Mouse (Mus musculus): ENCODE measurements around the gene Fam160b1. TPM values are rescaled to one million over a fixed set of nuclear protein-coding genes. Genes with fewer than 3 reads are reported as not detected.

Fam160b1 gene
- polyA plus RNA-seq, 1 experiment from 2014 or later = 12.1 TPM

DNA sequence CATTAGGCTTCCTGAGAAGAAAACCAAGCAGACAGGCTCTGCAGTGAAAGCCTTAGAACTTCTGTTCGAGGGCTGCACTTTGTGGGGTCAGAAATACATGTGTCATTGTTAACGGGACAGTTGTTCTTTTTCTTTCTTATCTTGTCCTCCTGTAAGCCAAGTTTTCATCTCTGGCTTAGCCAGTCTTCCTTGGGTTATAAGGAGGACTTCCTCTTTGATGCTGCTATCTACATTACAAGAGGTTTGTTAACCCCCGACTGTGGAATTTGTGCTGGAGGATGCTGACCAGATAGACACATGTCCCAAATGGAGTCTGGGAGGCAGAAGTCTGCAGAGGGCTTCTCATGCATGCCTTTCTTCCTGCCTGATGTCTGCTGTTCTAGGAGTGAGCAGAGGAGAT lies 52.7 kb downstream of the Fam160b1 start:
- Histone ChIP-seq H3K4me1 (replicated peaks) (peaks cover 14% of the 10 kb centered on the region), H3K9ac (no peak overlapping the region), H3K27me3 (no peaks in the 10 kb centered on the region), H3K27ac (replicated peaks) (no peak overlapping the region), H3K4me2 (no peak overlapping the region), H3K9me3 (no peaks in the 10 kb centered on the region), H3K4me3 (no peak overlapping the region), H3K36me3 (no peaks in the 10 kb centered on the region)
- WGBS = 86% methylated on average over 3 of the region's 3 CpGs
- no peak for ATAC-seq (ENCODE audit: low FRiP score, low read depth)

DNA sequence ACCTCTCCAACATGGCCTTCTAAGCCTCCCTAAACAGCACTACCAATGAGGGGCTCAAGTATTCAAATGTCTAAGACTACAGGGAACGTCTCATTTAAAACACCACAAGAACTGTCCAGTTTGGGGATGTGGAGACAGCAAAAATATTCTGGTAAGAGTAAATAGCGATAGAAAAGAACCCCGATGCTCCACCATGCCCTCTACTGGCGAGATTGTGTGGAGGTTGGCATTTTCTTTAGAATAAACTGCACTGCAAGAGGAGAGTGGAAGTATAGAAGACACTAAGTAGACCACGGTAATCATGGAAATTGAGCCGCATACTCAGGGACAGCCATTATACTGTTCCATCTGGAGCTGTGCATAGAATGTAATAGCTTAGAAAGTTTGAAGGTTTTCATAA lies 53.4 kb downstream of the Fam160b1 start:
- Histone ChIP-seq H3K4me2 (no peak overlapping the region), H3K9ac (no peak overlapping the region), H3K4me3 (no peak overlapping the region), H3K27me3 (no peaks in the 10 kb centered on the region), H3K4me1 (replicated peaks) (peaks cover 14% of the 10 kb centered on the region), H3K27ac (replicated peaks) (no peak overlapping the region), H3K9me3 (no peaks in the 10 kb centered on the region), H3K36me3 (no peaks in the 10 kb centered on the region)
- ATAC-seq (ENCODE audit: low FRiP score, low read depth) = no peak
- WGBS = 86% methylated on average over 6 of the region's 6 CpGs

DNA sequence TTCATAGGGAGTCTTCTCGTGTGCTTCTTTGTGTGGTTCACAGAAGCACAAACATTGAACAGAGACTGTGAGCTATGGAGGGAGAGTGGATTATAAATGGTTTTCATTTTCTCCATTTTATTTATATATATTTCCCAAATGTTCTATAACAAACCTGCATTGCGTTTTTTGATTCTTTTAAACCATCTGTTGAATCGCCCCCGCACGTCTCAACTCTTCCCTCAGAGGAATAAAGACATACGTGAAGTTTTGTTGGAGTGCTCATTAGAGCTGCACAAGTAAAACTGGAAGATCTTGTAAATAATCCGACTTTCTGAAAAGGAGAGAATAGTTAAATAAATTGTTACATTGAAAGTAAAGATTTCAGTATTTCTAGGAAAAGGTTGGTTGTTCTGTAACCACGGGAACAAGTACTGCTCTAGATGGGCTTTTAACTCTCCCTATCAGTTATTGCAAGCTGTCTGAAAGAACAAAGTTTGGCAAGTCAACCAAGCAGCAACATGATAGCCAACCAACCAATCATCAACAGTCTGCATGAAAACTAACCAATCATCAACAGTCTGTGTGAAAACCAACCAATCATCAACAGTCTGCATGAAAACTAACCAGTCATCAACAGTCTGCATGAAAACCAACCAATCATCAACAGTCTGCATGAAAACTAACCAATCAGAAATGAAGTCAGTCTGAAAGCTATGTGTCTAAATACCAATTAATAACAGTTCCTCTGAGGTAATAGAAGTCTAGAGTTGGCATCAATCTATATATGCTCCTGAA lies 54.7 kb downstream of the Fam160b1 start:
- no peaks in the 10 kb centered on the region for H3K9me3 ChIP-seq
- 89% methylated on average over 8 of the region's 8 CpGs for WGBS
- no peak overlapping the region for H3K4me3 ChIP-seq
- no peak for ATAC-seq (ENCODE audit: low FRiP score, low read depth)
- no peaks in the 10 kb centered on the region for H3K36me3 ChIP-seq
- H3K4me1 ChIP-seq (replicated peaks) = peaks cover 16% of the 10 kb centered on the region
- no peak overlapping the region for H3K27ac ChIP-seq (replicated peaks)
- H3K27me3 ChIP-seq = no peaks in the 10 kb centered on the region
- H3K4me2 ChIP-seq = no peak overlapping the region
- H3K9ac ChIP-seq = no peak overlapping the region

DNA sequence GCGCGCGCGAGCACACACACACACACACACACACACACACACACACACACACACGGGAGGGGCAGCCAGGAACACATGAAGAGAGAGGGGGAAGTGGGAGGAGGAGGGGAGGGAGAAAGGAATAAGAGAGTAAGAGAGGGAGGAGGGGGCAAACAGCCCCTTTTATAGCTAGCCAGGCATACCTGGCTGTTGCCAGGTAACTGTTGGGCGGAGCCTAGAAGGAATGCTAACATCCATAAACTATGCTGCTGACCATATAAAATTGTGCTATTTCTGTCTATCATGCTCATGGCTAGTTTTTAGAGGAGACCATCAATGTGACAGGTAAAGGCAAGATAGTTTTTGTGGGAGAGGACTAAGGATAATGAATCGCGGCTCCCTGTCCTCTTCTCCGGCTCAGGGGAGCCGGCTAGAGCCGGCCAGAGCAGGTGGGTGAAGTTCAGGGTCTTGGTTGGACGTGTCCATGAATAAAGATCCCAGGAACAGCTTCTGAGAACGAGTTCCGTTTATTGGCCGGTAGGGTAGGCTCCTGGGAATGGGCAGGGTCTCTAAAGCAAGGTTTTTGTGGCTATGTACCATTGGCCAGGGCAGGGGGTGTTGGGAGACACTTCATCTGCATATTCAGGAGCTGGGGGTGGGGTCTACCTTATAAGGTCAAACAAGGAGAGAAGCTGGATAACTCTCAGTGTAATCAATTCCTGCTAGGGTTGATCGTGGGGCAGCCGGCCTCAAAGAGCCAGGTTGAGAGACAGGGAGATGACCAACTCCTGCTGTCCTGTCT lies 57.5 kb downstream of the Fam160b1 start:
- H3K4me2 ChIP-seq = peak overlapping the region; percentile 32
- no peak for ATAC-seq (ENCODE audit: low FRiP score, low read depth)
- WGBS = 15% methylated on average over 14 of the region's 17 CpGs

DNA sequence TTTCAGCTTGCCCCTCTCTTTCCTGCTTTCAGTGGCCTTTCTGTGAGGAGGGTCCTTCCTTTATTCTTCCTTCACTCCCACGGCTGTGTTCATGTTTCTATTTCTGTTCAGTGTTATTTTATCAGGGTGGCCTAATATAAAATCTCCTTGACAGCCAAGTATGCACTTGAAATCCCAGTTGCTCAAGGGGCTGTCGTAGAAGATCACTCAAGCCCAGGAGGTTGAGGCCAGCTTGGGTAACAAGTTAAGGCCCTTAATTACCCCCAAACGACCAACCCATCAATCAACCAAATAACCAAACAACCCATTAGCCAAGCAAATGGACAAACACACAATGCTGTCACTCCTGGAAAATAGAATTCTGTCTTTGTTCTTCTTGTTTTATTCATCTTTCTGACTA lies 62.9 kb downstream of the Fam160b1 start:
- no peak for ATAC-seq (ENCODE audit: low FRiP score, low read depth)
- 33% methylated on average over 3 of the region's 3 CpGs for WGBS
- Histone ChIP-seq H3K4me3 (no peak overlapping the region), H3K9me3 (no peaks in the 10 kb centered on the region), H3K36me3 (no peaks in the 10 kb centered on the region), H3K9ac (no peak overlapping the region), H3K4me2 (no peak overlapping the region), H3K27ac (replicated peaks) (no peak overlapping the region), H3K27me3 (no peaks in the 10 kb centered on the region), H3K4me1 (replicated peaks) (0 out of 2 replicates have a peak, but pooled peaks cover 7% of the 10 kb centered on the region)

More for the DNA sequence above, 57.5 kb downstream of the Fam160b1 start:
- H3K9ac ChIP-seq = no peak overlapping the region
- no peaks in the 10 kb centered on the region for H3K9me3 ChIP-seq
- 0 out of 2 replicates have a peak, but pooled peaks cover 7% of the 10 kb centered on the region for H3K4me1 ChIP-seq (replicated peaks)
- no peak overlapping the region for H3K4me3 ChIP-seq
- no peaks in the 10 kb centered on the region for H3K36me3 ChIP-seq
- no peak overlapping the region for H3K27ac ChIP-seq (replicated peaks)
- H3K27me3 ChIP-seq = no peaks in the 10 kb centered on the region

DNA sequence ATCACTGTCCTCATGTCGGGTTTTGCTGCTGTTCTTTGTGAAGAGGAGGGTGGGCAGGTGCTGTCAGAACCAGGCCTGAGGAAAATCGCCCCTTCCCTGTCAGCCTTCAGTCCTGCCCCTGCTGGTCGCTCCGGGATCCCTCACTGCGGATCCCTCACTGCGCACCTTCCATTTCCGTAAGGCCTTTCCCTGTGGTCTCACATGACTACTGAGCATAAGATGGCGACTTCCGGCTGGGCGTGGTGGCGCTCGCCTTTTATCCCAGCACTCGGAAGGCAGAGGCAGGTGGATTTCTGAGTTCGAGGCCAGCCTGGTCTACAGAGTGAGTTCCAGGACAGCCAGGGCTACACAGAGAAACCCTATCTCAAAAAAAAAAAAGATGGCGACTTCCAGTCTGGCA lies 64.8 kb downstream of the Fam160b1 start:
- no peaks in the 10 kb centered on the region for H3K27me3 ChIP-seq
- 96% methylated on average over 15 of the region's 15 CpGs for WGBS
- no peak overlapping the region for H3K4me2 ChIP-seq
- no peak overlapping the region for H3K27ac ChIP-seq (replicated peaks)
- no peak for ATAC-seq (ENCODE audit: low FRiP score, low read depth)
- no peak overlapping the region for H3K9ac ChIP-seq
- no peaks in the 10 kb centered on the region for H3K9me3 ChIP-seq
- no peaks in the 10 kb centered on the region for H3K36me3 ChIP-seq
- 0 out of 2 replicates have a peak, but pooled peaks cover 4% of the 10 kb centered on the region for H3K4me1 ChIP-seq (replicated peaks)
- no peak overlapping the region for H3K4me3 ChIP-seq

DNA sequence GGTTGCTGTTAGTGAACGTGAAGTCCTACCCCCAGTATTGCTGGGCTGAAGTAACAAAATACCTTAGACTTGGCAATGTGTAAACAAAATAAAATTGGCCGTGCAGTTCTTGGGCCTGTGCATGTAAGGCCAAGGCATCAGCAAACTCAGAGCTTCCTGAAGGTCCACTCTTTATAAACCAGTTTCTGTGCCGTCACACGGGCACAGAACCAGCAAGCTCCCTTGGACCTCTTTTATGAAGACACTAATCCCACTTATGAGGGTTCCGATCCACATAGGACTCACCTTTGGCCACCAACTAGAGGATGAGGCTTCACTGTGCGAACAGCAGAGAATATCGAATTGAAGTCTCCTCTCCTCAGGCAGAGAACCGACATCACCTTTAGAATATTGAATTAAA lies 66.4 kb downstream of the Fam160b1 start:
- Histone ChIP-seq H3K27ac (replicated peaks) (no peak overlapping the region), H3K36me3 (no peaks in the 10 kb centered on the region), H3K4me3 (no peak overlapping the region), H3K9ac (no peak overlapping the region), H3K9me3 (no peaks in the 10 kb centered on the region), H3K4me1 (replicated peaks) (0 out of 2 replicates have a peak, but pooled peaks cover 4% of the 10 kb centered on the region), H3K4me2 (no peak overlapping the region), H3K27me3 (no peaks in the 10 kb centered on the region)
- 94% methylated on average over 8 of the region's 8 CpGs for WGBS
- ATAC-seq (ENCODE audit: low FRiP score, low read depth) = no peak

DNA sequence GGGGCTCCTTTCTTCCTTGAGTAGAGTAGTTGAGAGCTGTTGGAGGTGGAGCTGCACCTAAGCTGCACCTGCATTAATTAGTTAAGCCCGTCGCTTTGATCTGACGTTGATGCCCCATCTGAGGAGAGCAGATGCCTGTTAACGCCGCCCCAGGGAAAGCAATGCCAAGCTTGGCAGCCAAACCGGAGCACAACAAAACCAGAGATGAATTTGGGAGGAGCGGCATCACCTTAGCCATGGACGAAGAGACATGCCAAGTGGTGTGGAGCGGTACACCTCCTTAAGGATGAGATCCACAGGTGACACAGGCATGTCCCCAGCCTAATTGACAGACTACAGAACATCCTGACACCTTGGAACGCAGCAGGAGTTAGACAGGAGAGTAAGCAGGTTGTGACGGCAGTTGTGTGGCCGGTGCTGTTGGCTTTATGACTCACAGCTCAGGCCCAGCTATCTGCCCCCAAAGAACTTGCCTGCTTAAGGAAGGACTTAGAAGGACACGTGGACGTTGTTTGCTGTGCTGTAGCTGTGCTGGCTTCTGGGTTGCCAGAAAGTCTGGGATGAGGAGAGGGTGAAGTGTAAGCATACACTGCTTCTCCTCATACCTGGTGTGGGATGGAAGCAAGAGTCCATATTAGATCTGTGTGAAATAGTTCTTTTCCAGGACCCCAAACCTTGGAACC lies 67.4 kb downstream of the Fam160b1 start:
- H3K9me3 ChIP-seq = no peaks in the 10 kb centered on the region
- 0 out of 2 replicates have a peak, but pooled peaks cover 7% of the 10 kb centered on the region for H3K4me1 ChIP-seq (replicated peaks)
- no peak overlapping the region for H3K4me2 ChIP-seq
- no peak overlapping the region for H3K27ac ChIP-seq (replicated peaks)
- 75% methylated on average over 14 of the region's 14 CpGs for WGBS
- no peak for ATAC-seq (ENCODE audit: low FRiP score, low read depth)
- no peaks in the 10 kb centered on the region for H3K36me3 ChIP-seq
- no peak overlapping the region for H3K4me3 ChIP-seq
- H3K27me3 ChIP-seq = no peaks in the 10 kb centered on the region
- H3K9ac ChIP-seq = no peak overlapping the region

DNA sequence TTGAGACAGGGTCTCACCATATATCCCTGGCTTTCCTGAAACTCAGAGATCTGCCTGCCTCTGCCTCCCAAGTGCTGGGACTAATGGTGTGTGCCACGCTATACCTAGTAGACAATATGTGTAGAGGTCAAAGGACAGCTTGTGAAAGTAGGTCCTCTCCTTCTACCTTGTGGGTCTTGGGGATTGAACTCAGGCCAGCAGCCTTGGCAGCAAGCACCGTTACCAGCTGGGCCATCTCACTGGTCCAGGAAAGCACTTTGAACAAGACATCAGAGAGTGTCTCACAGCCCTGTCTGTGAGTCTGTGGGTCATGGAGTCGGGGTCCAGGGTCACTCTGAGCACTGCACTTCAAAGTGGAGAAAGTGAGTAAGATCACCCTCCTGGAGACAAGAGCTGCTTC lies 68.2 kb downstream of the Fam160b1 start:
- Histone ChIP-seq H3K4me3 (no peak overlapping the region), H3K9me3 (no peaks in the 10 kb centered on the region), H3K4me1 (replicated peaks) (0 out of 2 replicates have a peak, but pooled peaks cover 10% of the 10 kb centered on the region), H3K27ac (replicated peaks) (no peak overlapping the region), H3K4me2 (no peak overlapping the region), H3K36me3 (no peaks in the 10 kb centered on the region), H3K9ac (no peak overlapping the region), H3K27me3 (no peaks in the 10 kb centered on the region)
- 93% methylated on average over 3 of the region's 3 CpGs for WGBS
- no peak for ATAC-seq (ENCODE audit: low FRiP score, low read depth)

DNA sequence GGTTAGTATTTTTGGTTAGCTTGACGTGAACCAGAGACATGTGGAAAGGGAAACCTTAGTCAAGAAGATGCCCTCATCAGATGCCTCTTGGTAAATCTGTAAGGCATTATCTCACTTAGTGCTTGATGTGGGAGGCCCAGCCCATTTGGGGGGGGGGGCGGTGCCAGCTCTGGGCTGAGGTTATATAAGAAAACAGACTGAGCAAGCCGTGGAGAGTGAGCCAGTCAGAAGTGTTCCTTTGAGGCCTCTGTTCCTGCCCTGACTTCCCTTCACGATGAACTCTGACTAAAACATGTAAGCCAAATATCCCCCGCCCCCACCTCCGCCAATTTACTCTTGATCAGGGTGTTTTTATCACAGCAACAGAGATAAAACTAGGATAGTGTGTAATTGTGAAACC lies 69.4 kb downstream of the Fam160b1 start:
- no peaks in the 10 kb centered on the region for H3K9me3 ChIP-seq
- no peak overlapping the region for H3K27ac ChIP-seq (replicated peaks)
- WGBS = 88% methylated on average over 6 of the region's 6 CpGs
- H3K27me3 ChIP-seq = no peaks in the 10 kb centered on the region
- H3K4me1 ChIP-seq (replicated peaks) = 0 out of 2 replicates have a peak, but pooled peaks cover 12% of the 10 kb centered on the region
- H3K9ac ChIP-seq = no peak overlapping the region
- H3K4me3 ChIP-seq = no peak overlapping the region
- no peak overlapping the region for H3K4me2 ChIP-seq
- ATAC-seq (ENCODE audit: low FRiP score, low read depth) = no peak
- no peaks in the 10 kb centered on the region for H3K36me3 ChIP-seq

DNA sequence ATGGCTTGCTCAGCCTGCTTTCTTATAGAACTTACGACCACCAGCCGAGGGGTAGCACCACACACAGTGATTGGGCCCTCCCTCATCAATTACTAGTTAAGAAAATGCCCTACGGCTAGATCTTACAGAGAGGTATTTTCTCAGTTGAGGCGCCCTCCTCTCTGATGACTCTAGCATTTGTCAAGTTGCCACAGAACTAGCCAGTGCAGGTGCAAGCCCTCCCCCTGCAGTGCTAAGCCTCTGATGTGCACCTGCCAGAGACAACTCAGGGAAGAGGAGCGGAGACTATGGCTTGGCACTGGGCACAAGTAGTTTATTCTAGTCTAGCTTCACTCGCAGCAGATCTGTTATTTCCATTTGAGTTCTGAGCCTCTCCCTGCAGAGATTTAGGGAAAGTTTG lies 71.0 kb downstream of the Fam160b1 start:
- Histone ChIP-seq H3K9me3 (no peaks in the 10 kb centered on the region), H3K4me1 (replicated peaks) (0 out of 2 replicates have a peak, but pooled peaks cover 12% of the 10 kb centered on the region), H3K4me2 (no peak overlapping the region), H3K27ac (replicated peaks) (no peak overlapping the region), H3K27me3 (no peaks in the 10 kb centered on the region), H3K4me3 (no peak overlapping the region), H3K9ac (no peak overlapping the region), H3K36me3 (no peaks in the 10 kb centered on the region)
- 49% methylated on average over 6 of the region's 6 CpGs for WGBS
- no peak for ATAC-seq (ENCODE audit: low FRiP score, low read depth)

DNA sequence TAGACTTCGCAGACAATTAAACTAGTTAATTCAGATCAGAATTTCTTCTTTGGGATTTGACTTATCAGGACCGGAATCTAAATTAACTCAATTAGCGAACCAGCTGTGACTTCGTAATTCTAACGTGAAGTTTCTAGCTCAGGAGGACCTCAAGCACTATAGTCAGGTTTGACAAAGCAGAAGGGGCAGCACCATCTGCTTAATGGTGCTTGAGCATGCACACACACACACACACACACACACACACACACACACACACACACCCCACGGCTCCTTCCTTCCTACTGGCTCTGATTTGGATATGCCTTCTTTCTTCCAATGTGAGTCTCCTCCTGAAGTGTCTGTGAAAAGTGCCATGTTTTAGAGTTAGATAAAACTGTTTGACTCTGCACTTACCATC lies 73.5 kb downstream of the Fam160b1 start:
- Histone ChIP-seq H3K27ac (replicated peaks) (no peak overlapping the region), H3K4me1 (replicated peaks) (0 out of 2 replicates have a peak, but pooled peaks cover 12% of the 10 kb centered on the region), H3K4me3 (no peak overlapping the region), H3K36me3 (no peaks in the 10 kb centered on the region), H3K27me3 (no peaks in the 10 kb centered on the region), H3K4me2 (no peak overlapping the region), H3K9ac (no peak overlapping the region), H3K9me3 (no peaks in the 10 kb centered on the region)
- no peak for ATAC-seq (ENCODE audit: low FRiP score, low read depth)
- WGBS = 50% methylated on average over 6 of the region's 6 CpGs

Data from hindbrain, embryonic 15.5 days (tissue).